Mouse (Mus musculus) cortical plate, adult 2 months (tissue): ENCODE data around the gene Filip1l. TPM values are rescaled to one million over a fixed set of nuclear protein-coding genes. Genes with fewer than 3 reads are reported as not detected.
A peak's percentile ranks its signal among the peaks of the same experiment; 100 is the strongest.

Source experiments
- H3K27ac ChIP-seq: fragments of 200-500 bp; 2 replicates; pipeline ENCODE4 v1.5.1; 2012; ENCODE audit warnings: low read length, control low read depth, inconsistent platforms; ENCODE audit not compliant: insufficient read depth
- H3K4me1 ChIP-seq: fragments of 200-500 bp; 2 replicates; pipeline ENCODE4 v1.6.1; 2011; ENCODE audit warnings: low read length; ENCODE audit not compliant: control insufficient read depth, insufficient read depth
- H3K4me3 ChIP-seq: fragments of 200-500 bp; 2 replicates; pipeline ENCODE4 v1.5.1; 2011; ENCODE audit warnings: mild to moderate bottlenecking, low read length, control low read depth; ENCODE audit not compliant: insufficient read depth
- CTCF ChIP-seq: fragments of 200-500 bp; IDR thresholded peaks from 2 replicates; pipeline ENCODE4 v1.5.1; 2011; ENCODE audit warnings: mild to moderate bottlenecking, control low read depth, low read length; ENCODE audit not compliant: insufficient read depth; ENCODE audit errors: extremely low read depth
- POLR2A ChIP-seq: fragments of 200-500 bp; IDR thresholded peaks from 2 replicates; pipeline ENCODE4 v1.6.1; 2011; ENCODE audit warnings: mild to moderate bottlenecking, low read length, control low read depth; ENCODE audit not compliant: insufficient read depth; ENCODE audit errors: extremely low read depth
- polyA plus RNA-seq: library from polyadenylated mRNA; depleted of rRNA; stranded (reverse); fragments of >200 nt; gene quantifications from 2 replicates; pipeline ENCODE4 v1.2.3, GENCODE M21; 2012

Filip1l gene
- polyA plus RNA-seq, 1 experiment, result 2.3 TPM

DNA sequence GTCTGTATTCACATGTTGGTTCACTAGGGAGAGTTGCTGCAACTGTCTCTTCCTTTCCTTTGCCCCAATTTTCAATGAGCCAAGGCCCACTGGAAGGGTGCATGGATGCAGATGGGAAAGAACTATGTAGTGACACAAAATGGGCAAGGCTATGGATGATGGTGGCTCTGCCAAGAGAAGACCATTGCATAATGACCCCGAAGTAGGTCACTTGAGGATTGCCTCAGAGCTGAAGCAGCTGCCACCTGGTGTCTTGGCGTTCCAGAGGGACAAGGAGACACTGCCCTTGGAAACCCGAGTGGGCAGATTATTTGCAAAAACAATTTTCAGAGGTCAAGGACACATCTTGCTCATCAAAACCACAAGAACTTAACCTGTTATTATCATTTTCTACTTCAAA, 3.9 kb upstream of the Filip1l start:
- Histone ChIP-seq H3K4me3 (no peak overlapping the region), H3K27ac (no peak overlapping the region), H3K4me1 (no peaks in the 10 kb centered on the region)
- no peak for TF ChIP-seq POLR2A

DNA sequence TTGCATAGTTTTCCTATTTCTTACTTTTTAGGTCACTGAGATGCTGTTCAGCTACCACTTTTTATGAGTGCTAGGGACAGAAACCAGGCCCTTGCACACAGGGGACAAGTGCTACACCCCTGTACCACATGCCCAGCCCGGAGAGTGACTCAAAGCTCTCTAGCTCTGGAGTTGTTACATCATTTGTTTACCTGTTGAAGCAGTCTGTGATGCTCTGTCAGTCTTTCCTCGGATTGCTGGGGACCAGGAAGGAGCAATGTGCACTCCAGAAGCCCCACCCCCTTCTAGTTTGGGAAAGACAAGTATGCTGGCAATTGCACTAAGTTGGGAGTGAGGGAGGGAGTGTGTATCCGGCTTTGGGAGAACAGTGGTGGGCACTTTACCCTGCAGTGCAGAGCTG, 3.2 kb upstream of the Filip1l start:
- Histone ChIP-seq H3K4me1 (no peaks in the 10 kb centered on the region), H3K4me3 (no peak overlapping the region), H3K27ac (no peak overlapping the region)
- no peak for TF ChIP-seq POLR2A
- no peak for TF ChIP-seq CTCF

DNA sequence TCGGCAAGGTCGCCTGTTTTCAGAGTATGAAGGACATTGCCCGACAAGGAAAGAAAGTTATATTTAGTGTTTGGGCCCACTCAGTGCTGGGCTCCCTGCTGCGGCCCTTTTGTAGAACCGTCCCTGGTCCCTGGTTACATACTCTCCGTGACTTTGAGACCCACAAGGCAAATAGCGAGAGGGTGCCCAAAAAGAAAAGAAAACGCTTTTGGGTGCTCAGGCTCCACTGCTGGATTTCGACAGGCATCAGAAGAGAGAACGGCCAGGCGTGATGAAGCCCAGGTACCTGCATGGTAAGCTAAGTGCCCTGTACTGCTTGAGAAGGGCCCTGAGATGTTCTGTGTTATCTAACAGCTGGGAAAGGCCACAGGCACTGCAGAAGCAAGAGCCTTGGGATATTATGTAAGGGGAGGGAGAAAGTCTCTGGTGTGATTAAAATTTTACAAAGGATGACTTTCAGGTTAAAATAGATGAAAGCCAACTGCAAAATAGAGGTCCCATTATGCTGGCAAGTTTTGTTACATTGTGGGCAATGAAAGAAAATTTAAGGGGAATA, 351 bp downstream of the Filip1l start:
- no peak overlapping the region for H3K27ac ChIP-seq
- TF ChIP-seq POLR2A (no peak), CTCF (no peak)

DNA sequence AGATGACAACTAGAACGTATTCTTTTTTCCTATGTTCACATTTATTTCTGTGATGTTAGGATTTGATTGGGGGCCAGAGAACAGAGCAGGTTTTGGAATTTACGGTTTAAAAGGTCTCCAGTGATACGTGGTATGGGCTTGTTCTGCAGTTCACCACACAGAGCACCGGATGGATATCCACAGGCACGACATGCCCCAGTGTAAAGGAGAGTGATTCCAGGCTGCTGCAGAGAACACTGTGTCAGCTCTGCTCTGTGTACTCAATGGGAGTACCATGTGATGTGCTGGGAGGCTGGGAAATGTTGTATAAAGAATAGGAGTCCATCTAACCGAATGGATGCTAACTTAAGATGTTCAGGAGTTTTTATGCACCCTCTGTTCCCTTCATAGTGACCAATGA, 1.0 kb downstream of the Filip1l start:
- H3K27ac ChIP-seq, result no peak overlapping the region
- H3K4me3 ChIP-seq, result no peak overlapping the region
- H3K4me1 ChIP-seq, result no peaks in the 10 kb centered on the region; the same call in 1 of the 2 replicates
- TF ChIP-seq POLR2A, result no peak
- no peak for TF ChIP-seq CTCF

More for the DNA sequence above, 351 bp downstream of the Filip1l start:
- Histone ChIP-seq H3K4me1 (no peaks in the 10 kb centered on the region), H3K4me3 (no peak overlapping the region)

DNA sequence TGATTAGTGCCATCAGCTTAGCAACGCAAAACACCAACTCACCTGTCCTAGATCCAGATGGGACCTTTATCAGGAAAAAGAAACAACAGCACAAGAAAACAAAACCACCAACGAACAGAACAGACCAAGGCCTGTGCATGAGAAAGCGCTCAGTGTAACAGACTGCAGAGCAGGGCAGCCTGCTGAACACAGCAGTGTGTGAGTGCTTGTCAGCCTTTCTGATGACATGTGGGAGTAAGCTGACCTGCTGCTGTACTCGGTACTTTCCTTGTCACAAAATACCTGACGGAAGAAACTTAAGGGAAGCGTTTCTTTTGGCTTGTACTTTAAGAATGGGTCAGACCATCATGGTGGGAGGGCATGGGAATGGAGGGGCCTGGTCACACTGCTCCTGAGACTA, 3.6 kb downstream of the Filip1l start:
- H3K4me3 ChIP-seq, result no peak overlapping the region
- no peak for TF ChIP-seq POLR2A
- peaks cover 2% of the 10 kb centered on the region; the same call in 1 of the 2 replicates for H3K4me1 ChIP-seq
- no peak overlapping the region for H3K27ac ChIP-seq

DNA sequence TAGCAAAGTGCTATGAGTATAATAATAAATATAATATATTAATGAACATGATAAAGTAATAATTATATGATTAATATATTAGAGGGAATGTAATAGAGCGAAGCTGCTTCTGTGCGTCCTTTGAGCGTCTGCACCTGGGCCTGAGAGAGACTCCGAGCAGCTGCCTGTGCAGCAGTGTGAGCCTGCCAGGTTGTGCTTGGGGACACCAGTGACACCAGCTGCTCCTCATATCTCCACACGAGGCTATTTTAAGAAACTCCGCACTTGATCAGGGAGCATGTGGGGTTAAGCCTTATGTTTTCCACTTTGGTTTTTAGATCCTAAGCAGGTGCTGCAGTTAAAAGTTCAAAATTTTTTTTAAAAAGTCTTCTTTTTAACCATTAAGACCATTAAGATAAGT, 4.1 kb downstream of the Filip1l start:
- H3K27ac ChIP-seq, result no peak overlapping the region
- no peak for TF ChIP-seq POLR2A
- TF ChIP-seq CTCF, result no peak
- peaks cover 2% of the 10 kb centered on the region; the same call in 1 of the 2 replicates for H3K4me1 ChIP-seq
- no peak overlapping the region for H3K4me3 ChIP-seq

DNA sequence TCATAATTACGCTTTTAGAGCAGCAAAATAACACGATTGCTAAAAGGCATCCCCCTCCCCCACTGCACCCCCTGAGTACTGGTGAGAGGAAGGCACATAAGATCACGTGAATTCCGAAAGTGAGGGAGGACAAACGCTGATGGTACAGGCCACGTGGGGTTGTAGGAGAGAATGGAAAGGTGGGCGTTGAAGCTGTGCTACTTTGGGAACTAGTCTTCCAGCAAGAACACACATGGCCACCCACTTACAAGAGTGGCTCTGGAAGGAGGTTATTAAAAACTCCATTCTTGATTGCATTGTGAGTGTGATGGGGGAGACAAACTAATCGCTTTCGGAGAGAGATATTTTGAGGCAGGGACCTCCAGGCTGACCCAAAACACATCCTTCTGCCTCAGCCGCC, 6.4 kb downstream of the Filip1l start:
- no peak overlapping the region for H3K27ac ChIP-seq

DNA sequence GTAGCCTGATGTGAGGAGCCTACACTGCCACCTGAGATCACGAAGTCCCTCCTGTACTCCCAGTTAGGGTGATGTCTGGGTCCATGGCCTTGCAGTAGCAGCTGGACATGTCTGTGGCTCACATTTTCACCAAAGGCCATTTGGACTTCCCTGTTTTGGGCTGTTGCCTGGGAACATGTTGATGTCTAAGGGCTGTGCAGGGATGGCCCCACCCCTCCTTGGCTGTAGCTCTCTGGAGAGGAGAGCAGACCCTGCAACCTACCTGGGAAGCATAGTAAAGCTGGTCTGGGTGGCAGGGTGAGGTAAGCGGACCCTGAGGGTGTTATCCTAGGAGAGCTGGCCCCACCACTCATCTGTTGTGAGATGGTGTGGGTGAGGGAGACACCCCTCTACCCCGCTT, 7.9 kb downstream of the Filip1l start:
- no peak overlapping the region for H3K4me3 ChIP-seq
- H3K27ac ChIP-seq, result no peak overlapping the region
- no peak for TF ChIP-seq POLR2A
- no peak for TF ChIP-seq CTCF
- H3K4me1 ChIP-seq, result peaks cover 2% of the 10 kb centered on the region; the same call in 1 of the 2 replicates

More for the DNA sequence above, 6.4 kb downstream of the Filip1l start:
- Histone ChIP-seq H3K4me3 (no peak overlapping the region), H3K4me1 (peaks cover 2% of the 10 kb centered on the region; the same call in 1 of the 2 replicates)
- TF ChIP-seq POLR2A (no peak), CTCF (no peak)

DNA sequence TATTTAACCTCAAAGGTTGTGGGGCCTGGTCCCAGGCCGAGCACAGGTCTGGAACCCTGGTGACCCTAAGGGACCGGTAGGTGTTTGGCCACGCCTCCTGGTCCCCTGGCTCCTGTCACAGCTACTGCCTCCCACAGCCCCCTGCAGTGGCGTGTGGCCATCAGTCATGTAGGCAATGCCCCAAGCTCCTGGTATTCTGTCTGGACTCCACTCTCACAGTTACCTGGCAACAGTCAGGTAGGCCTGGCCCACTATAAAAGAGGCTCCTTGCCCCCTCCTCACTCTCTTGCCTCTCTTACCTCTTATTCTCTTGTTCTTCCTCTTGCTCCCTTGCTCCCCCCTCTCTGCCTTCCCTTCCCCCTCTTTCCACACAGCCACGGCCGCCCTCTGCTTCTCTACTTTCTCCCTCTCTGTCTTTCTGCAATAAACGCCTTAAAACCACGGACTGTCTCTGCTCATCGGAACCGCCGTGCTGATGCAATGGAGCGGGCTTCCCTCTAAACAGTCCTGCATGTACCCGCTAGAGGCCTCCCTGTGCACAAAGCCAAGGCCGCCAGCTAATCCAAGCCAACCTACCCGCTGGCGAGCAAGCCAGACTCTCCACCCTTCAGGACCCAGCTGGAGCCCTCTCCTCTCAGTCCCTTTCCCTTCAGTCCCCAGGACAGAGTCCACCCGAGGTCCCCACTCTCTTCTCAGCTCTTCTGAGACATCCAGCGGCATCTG, 9.9 kb downstream of the Filip1l start:
- Histone ChIP-seq H3K4me1 (peaks cover 2% of the 10 kb centered on the region; the same call in 1 of the 2 replicates), H3K27ac (no peak overlapping the region), H3K4me3 (no peak overlapping the region)
- TF ChIP-seq POLR2A, result no peak
- TF ChIP-seq CTCF, result 0 out of 2 replicates have a peak, but pooled peaks have one; percentile 11

DNA sequence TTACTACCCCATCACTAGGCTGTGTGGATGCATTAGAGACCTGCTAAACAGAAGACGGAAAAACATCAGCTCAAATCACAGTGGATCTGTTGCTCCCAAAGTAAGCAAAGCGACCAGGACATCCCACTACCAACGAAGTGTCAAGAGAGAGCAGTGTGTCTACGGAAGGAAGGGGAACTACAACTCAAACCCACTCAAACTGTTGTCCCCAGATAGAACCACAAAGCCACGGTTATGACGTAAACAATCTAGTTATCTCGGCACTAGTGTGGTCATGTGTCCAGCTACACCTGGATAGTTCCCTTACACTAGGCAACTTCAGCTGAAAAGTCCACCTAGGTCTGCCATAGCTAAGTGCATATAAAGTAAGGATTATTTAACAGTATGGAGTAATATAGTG, 11.6 kb downstream of the Filip1l start:
- Histone ChIP-seq H3K4me3 (no peak overlapping the region), H3K4me1 (peaks cover 2% of the 10 kb centered on the region; the same call in 1 of the 2 replicates), H3K27ac (no peak overlapping the region)
- TF ChIP-seq CTCF (no peak), POLR2A (no peak)

DNA sequence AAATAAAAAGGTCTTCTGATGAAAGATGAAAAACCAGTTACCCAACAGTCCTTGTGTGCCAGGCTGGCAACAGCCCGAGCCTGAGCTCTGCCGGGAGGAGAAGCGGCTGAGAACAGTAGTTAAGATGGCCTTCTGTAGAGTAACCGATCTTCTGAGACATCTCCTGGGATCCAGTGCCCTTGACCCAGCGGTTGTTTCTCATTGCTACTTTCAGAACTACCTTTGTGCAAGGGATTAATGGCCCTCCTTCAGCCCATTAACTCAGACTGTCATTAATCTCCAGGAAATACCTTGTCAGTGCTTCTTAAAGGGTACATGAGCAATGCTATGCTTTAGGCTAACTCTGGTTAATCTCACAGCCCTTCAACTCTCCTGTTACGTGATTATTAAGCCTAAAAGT, 13.2 kb downstream of the Filip1l start:
- Histone ChIP-seq H3K4me1 (no peaks in the 10 kb centered on the region), H3K4me3 (no peak overlapping the region), H3K27ac (no peak overlapping the region)
- no peak for TF ChIP-seq CTCF
- no peak for TF ChIP-seq POLR2A
